Mouse (Mus musculus) neural tube, embryonic 14.5 days (tissue): ENCODE measurements around the gene Cth. TPM values are rescaled to one million over a fixed set of nuclear protein-coding genes. Genes with fewer than 3 reads are reported as not detected.

Source experiments
- ATAC-seq: fragments of 200-750 bp; cut with Nextera tagmentation; 2 replicates; pipeline ENCODE4 v1.8.0; 2017; ENCODE audit warnings: low read depth, mild to moderate bottlenecking, moderate TSS enrichment, moderate library complexity
- H3K27ac ChIP-seq: fragments of 300-500 bp; sonication (generic); 2 replicates; pipeline ENCODE4 v1.5.1; 2014; ENCODE audit warnings: low read depth, mild to moderate bottlenecking, control low read depth, low read length, moderate library complexity, mixed read lengths
- H3K27me3 ChIP-seq: fragments of 300-500 bp; sonication (generic); 2 replicates; pipeline ENCODE4 v1.6.1; 2014; ENCODE audit warnings: low read length; ENCODE audit not compliant: control insufficient read depth, insufficient read depth
- H3K36me3 ChIP-seq: fragments of 300-500 bp; sonication (generic); 2 replicates; pipeline ENCODE4 v1.6.1; 2014; ENCODE audit warnings: low read length, mixed read lengths; ENCODE audit not compliant: control insufficient read depth, insufficient read depth
- H3K4me1 ChIP-seq: fragments of 300-500 bp; sonication (generic); 2 replicates; pipeline ENCODE4 v1.6.1; 2014; ENCODE audit warnings: low read length; ENCODE audit not compliant: control insufficient read depth, insufficient read depth
- H3K4me2 ChIP-seq: fragments of 300-500 bp; sonication (generic); 2 replicates; pipeline ENCODE4 v1.6.1; 2014; ENCODE audit warnings: mild to moderate bottlenecking, low read depth, low read length, control low read depth
- H3K4me3 ChIP-seq: fragments of 300-500 bp; sonication (generic); 2 replicates; pipeline ENCODE4 v1.5.1; 2014; ENCODE audit warnings: low read depth, low read length, control low read depth, mixed read lengths
- H3K9ac ChIP-seq: fragments of 300-500 bp; sonication (generic); replicated peaks from 2 replicates; pipeline ENCODE4 v1.6.1; 2014; ENCODE audit warnings: low read depth, mild to moderate bottlenecking, control low read depth, low read length, mixed read lengths
- H3K9me3 ChIP-seq: fragments of 300-500 bp; sonication (generic); 2 replicates; pipeline ENCODE4 v1.6.1; 2016; ENCODE audit warnings: low read length; ENCODE audit not compliant: control insufficient read depth
- WGBS: fragments of 180-500 bp; shearing (Covaris S2); extraction: QIAGEN DNeasy Blood & Tissue Kit; methylation state at CpG from one replicate; pipeline ENCODE4 v1.1.7; 2014; 5-methylcytosine and 5-hydroxymethylcytosine counted together
- polyA plus RNA-seq: library from polyadenylated mRNA; unstranded; fragments of >200 nt; fragmentation: Nextera tagmentation; extraction: Ambion mirVana; gene quantifications from 2 replicates; pipeline ENCODE4 v1.2.1, GENCODE M21; 2014

Gene Cth
- polyA plus RNA-seq, 1 experiment from 2014 or later = 2.2 TPM

DNA sequence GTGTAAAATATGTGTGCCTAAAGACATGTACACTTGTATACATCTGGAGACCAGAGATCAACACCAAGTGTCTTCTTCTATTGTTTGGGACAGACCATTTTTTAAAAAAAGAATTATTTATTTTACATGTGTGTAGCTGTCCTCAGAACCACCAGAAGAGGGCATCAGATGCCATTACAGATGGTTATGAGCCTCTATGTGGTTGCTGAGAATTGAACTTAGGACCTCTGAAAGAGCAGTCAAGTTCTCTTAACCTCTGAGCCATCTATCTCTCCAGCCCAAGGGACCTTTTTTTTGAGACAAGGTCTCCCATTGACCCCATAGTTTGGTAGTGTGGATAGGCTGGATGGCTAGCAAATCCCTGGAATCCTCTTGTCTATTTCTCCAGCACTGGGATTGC, 33.1 kb downstream of the Cth start:
- H3K27me3 ChIP-seq = no peaks in the 10 kb centered on the region
- ATAC-seq = no peak
- no peak overlapping the region for H3K4me2 ChIP-seq
- H3K36me3 ChIP-seq = no peaks in the 10 kb centered on the region
- no peak overlapping the region for H3K27ac ChIP-seq
- H3K9me3 ChIP-seq = no peaks in the 10 kb centered on the region
- no peak overlapping the region for H3K9ac ChIP-seq
- no peak overlapping the region for H3K4me3 ChIP-seq
- no peaks in the 10 kb centered on the region for H3K4me1 ChIP-seq

DNA sequence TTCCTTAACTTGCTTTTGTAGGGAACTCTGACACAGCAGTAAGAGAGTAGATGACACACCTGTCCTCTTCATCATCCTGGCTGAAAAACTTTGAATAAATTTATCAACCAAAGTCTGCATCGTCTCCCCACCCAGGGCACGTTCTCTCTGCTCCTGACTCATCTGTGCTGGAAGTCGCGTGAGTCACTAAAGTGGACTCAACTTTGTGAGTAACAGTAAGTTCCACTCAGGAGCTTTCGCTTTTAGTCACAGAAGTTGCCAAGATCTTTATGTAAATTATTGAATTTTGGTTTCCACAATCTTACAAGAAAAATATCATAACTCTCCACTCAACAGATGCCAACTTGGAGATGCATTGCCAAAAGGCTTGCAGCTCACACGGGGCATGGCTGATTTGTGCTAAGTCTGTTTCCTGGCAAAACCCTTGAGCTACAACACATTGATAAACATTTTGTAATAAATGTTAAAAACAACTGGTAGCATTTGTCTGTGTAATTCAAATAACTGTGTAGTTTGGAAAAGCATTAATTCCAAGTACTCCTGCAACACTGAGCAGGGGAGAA, 40.7 kb downstream of the Cth start:
- H3K4me2 ChIP-seq = no peak overlapping the region
- no peaks in the 10 kb centered on the region for H3K36me3 ChIP-seq
- no peaks in the 10 kb centered on the region for H3K27me3 ChIP-seq
- no peaks in the 10 kb centered on the region for H3K9me3 ChIP-seq
- ATAC-seq = no peak
- no peak overlapping the region for H3K27ac ChIP-seq
- H3K9ac ChIP-seq = no peak overlapping the region
- 94% methylated on average over 6 of the region's 6 CpGs for WGBS
- H3K4me3 ChIP-seq = no peak overlapping the region
- no peaks in the 10 kb centered on the region for H3K4me1 ChIP-seq

DNA sequence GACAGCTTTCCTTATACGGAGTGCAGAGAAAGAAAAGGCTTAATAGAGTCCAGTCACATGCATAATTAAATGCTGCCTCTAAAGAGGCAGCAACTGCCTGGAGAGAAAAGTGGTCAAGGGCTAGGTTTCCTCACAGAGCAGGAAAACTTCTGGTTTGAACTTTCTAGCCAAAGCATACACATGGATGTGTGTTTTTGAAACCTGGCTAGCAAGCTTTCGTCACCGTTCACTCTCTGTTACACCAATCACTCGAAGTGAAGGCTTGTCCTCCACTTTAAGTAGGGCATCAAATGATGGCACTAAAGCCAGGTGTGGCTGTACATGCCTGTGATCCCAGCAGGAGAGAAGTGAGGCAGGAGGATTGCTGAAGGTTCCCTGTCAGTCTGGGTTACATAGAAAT, 41.8 kb downstream of the Cth start:
- Histone ChIP-seq H3K27ac (no peak overlapping the region), H3K4me1 (no peaks in the 10 kb centered on the region), H3K27me3 (no peaks in the 10 kb centered on the region), H3K36me3 (no peaks in the 10 kb centered on the region), H3K9me3 (no peaks in the 10 kb centered on the region), H3K4me3 (no peak overlapping the region), H3K4me2 (no peak overlapping the region), H3K9ac (no peak overlapping the region)
- 85% methylated on average over 4 of the region's 4 CpGs for WGBS
- no peak for ATAC-seq

DNA sequence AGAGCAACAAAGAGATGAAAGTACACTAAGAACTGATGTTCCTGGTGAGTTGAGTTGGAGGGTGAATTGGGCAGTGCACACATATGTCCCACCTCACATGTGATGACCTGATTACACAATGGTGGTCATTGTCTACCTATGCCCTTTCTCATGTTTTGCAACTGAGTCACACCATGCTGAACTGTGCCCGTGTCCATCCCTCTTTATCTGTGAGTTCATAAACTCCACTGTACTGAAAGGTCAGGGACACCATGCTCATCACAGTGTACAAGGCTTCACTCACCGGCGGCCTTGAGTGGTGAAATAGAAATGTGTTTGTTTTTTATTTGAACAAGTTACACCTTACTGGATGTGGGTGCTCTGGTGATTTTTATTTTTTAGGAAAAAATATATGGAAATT, 42.9 kb downstream of the Cth start:
- Histone ChIP-seq H3K9ac (no peak overlapping the region), H3K4me2 (no peak overlapping the region), H3K4me3 (no peak overlapping the region), H3K27me3 (no peaks in the 10 kb centered on the region), H3K27ac (no peak overlapping the region), H3K4me1 (no peaks in the 10 kb centered on the region), H3K36me3 (no peaks in the 10 kb centered on the region), H3K9me3 (no peaks in the 10 kb centered on the region)
- ATAC-seq = no peak
- WGBS = 96% methylated on average over 3 of the region's 3 CpGs

DNA sequence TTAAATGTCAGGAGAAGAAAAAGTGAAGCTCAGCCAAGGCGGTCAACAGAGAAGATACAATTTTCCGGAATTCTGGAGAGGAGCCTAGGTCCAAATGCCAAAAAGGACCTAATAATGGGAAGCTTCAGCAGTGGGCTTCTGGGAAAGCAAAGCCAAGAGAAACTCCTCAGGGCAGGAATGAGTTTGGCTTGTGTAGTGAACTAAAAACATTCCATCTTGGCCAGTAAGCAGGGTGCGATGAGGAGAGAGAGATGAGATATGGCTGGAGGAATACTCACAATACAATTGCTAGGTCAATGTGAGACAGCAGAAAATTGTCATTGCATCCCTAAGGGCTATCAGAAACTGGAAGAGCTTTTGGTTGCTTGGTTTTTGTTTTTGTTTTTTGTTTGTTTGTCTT, 43.9 kb downstream of the Cth start:
- Histone ChIP-seq H3K9ac (no peak overlapping the region), H3K4me2 (no peak overlapping the region), H3K9me3 (no peaks in the 10 kb centered on the region), H3K27ac (no peak overlapping the region), H3K4me1 (no peaks in the 10 kb centered on the region), H3K4me3 (no peak overlapping the region), H3K27me3 (no peaks in the 10 kb centered on the region), H3K36me3 (no peaks in the 10 kb centered on the region)
- ATAC-seq = no peak
- 93% methylated on average over 3 of the region's 3 CpGs for WGBS

DNA sequence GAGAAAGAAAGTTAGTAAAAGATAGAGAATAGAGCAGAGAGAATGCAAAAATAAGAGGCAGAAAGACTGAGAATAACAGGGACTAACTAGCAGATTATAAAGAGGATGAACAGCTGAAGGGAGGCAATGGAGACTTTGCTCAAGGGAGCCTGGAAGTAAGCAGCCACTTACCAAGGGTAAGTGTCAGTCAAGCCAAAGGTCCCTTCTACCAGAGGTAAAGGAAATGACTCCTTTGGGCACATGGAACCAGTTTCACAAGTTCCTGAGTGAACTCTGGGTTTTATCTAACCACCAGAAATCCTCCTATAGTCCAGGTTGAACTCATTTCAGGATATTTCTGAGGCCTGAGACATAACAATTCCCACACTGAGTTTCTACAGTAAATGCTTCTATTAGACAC, 47.0 kb downstream of the Cth start:
- no peaks in the 10 kb centered on the region for H3K9me3 ChIP-seq
- H3K9ac ChIP-seq = no peak overlapping the region
- no peak overlapping the region for H3K4me2 ChIP-seq
- ATAC-seq = no peak
- H3K27me3 ChIP-seq = no peaks in the 10 kb centered on the region
- H3K27ac ChIP-seq = no peak overlapping the region
- no peaks in the 10 kb centered on the region for H3K36me3 ChIP-seq
- no peaks in the 10 kb centered on the region for H3K4me1 ChIP-seq
- H3K4me3 ChIP-seq = no peak overlapping the region

DNA sequence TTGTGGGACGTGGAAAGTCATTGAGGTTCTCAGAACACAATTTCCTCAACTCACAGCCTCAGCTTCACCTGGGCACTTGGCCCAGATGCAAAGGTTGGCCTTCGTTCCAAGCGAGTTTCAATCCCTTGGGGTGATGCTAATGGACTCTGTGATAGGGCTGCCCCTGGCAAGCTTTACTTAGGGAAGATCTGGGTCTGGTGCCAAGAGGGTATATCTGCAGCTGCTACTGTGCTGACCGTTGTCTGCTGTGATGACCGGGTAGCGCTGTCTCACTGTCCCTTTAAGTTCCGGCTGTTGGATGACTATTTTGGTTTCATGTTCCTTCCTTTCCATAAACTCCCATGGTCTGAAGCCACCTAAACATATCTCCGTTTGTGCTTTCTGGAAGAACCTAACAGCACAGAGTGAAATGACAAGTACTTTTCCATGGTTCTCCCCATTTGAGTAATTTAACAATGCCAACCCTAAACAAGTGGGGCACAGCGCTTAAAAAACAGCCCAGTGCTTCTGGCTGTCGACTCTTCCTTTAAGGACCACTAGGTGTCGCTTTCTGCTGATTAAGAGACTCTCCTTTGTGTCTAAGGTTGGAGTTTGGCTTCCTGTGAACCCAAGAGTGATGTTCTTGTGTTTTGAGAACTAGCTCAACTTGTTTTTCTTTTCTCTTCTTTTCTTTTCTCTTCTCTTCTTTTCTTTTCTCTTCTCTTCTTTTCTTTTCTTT, 48.3 kb downstream of the Cth start:
- WGBS = 49% methylated on average over 11 of the region's 11 CpGs
- Histone ChIP-seq H3K9me3 (no peaks in the 10 kb centered on the region), H3K4me1 (no peaks in the 10 kb centered on the region), H3K36me3 (no peaks in the 10 kb centered on the region), H3K9ac (no peak overlapping the region), H3K4me2 (no peak overlapping the region), H3K27ac (no peak overlapping the region), H3K27me3 (no peaks in the 10 kb centered on the region), H3K4me3 (no peak overlapping the region)
- ATAC-seq = peak; percentile 85; the same call in 1 of the 2 replicates

DNA sequence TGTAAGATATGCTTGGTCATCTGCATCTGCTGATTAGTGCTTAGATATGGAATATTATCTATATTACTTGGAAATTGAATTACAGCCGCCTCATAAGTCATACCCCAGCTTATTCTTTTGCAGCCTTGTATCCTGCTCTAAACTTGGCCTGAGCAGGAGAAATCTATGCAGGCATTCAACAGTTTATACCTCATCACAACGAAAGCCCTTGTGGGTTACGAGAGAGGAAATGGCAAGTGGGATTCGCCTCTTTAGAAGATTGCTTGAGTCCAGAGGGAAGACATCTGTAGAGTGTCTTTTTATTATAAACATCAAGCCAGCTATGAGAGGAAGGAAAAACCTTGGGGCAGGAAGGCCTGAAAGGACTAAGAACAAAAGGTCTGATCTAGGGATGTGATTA, 52.0 kb downstream of the Cth start:
- no peak overlapping the region for H3K27ac ChIP-seq
- no peaks in the 10 kb centered on the region for H3K4me1 ChIP-seq
- H3K36me3 ChIP-seq = no peaks in the 10 kb centered on the region
- 78% methylated on average over 4 of the region's 4 CpGs for WGBS
- no peak for ATAC-seq
- H3K4me2 ChIP-seq = no peak overlapping the region
- H3K9ac ChIP-seq = no peak overlapping the region
- no peaks in the 10 kb centered on the region for H3K27me3 ChIP-seq
- H3K9me3 ChIP-seq = no peaks in the 10 kb centered on the region
- no peak overlapping the region for H3K4me3 ChIP-seq

DNA sequence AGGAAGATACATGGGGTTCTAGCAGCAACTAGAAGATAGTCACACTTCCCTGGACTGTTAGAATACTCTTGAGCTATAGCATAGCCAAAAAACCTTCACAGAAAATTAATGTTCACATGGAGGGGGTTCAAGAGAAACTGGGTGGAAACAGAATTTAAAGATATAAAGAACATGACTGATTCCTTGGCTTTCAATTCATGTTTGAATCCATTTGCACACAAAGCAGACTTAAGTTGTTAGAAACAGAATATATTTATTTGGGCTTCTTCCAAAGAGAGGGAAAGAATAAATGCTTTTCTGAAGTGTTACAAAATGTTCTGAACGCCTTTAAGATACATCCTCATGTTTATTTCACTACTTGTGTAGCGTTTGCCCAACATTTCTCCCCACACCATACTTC, 57.0 kb downstream of the Cth start:
- Histone ChIP-seq H3K4me1 (no peaks in the 10 kb centered on the region), H3K4me3 (no peak overlapping the region), H3K27me3 (no peaks in the 10 kb centered on the region), H3K27ac (no peak overlapping the region), H3K9me3 (no peaks in the 10 kb centered on the region), H3K9ac (no peak overlapping the region), H3K4me2 (no peak overlapping the region), H3K36me3 (no peaks in the 10 kb centered on the region)
- WGBS = 94% methylated on average over 2 of the region's 2 CpGs
- no peak for ATAC-seq
